Mouse (Mus musculus): ENCODE data around the gene Rai1. TPM values are rescaled to one million over a fixed set of nuclear protein-coding genes. Genes with fewer than 3 reads are reported as not detected.

Rai1 gene
- total and polyA plus RNA-seq, 2 experiments from 2014 or later: 24.9 to 70.0 TPM

DNA sequence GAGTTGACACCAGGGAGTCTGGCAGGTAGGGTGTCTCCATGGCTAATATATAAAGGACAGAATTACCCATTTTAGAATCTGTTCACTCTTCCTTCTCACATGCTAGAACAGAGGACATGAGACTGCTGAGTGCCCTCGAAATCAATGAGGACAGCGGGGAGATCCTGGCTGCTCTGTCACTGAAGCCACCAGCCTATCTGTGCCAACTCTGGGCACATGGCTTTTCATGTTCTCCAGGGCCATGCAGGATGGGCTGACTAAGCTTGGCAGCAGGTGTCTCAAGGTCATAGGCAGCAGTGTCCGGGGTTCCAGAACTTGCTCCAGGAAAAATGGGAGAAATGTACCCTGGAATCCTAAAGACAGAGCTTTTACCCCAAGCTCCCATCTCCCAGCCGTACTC, 37.2 kb upstream of the Rai1 start:
- no peak overlapping the region for H3K4me2 ChIP-seq (ENCODE audit: low read depth, low read length)
- ATAC-seq (no peak), DNase-seq (ENCODE audit: low spot score) (no peak)
- H3K4me1 ChIP-seq (ENCODE audit: insufficient read depth, low read length): no peaks in the 10 kb centered on the region
- H3K4me3 ChIP-seq (ENCODE audit: low read length): no peak overlapping the region
- TF ChIP-seq CTCF (IDR thresholded peaks at IDR 0.05; ENCODE audit: low read depth): no peak
- no peak overlapping the region for H3K9ac ChIP-seq (replicated peaks; ENCODE audit: low read length)
- H3K27me3 ChIP-seq (ENCODE audit: insufficient read depth, low read length): no peaks in the 10 kb centered on the region
- 88% methylated on average over 4 of the region's 4 CpGs for WGBS
- H3K36me3 ChIP-seq (ENCODE audit: insufficient read depth, low read length): no peaks in the 10 kb centered on the region
- no peak overlapping the region for H3K27ac ChIP-seq
- no peaks in the 10 kb centered on the region for H3K9me3 ChIP-seq (ENCODE audit: low read length)

DNA sequence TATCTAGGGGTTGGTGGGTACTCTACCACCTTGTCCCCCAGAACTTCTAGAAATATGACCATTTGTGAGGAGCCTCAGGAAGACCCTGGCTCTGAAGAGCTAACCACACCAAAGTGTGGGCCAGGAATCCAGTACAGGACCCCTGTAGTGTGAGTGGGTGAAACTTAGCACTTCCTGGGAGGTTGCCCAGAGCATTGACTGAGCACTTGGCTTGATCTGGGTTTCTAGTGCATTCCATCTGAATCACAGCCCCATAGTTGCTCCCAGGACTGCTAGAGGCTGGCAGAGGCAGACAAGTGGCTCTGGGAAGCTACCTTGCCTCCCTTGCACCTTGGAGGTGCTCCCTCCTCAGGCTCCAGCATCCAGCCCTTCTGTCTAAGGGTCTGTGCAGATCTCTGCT, 36.2 kb upstream of the Rai1 start:
- Histone ChIP-seq H3K27ac (no peak overlapping the region), H3K9me3 (ENCODE audit: low read length) (no peaks in the 10 kb centered on the region), H3K36me3 (ENCODE audit: insufficient read depth, low read length) (no peaks in the 10 kb centered on the region), H3K9ac (replicated peaks; ENCODE audit: low read length) (no peak overlapping the region), H3K4me2 (ENCODE audit: low read depth, low read length) (no peak overlapping the region), H3K4me3 (ENCODE audit: low read length) (no peak overlapping the region), H3K27me3 (ENCODE audit: insufficient read depth, low read length) (no peaks in the 10 kb centered on the region), H3K4me1 (ENCODE audit: insufficient read depth, low read length) (no peaks in the 10 kb centered on the region)
- no peak for TF ChIP-seq CTCF (IDR thresholded peaks at IDR 0.05; ENCODE audit: low read depth)
- no peak for DNase-seq (ENCODE audit: low spot score)
- ATAC-seq: no peak

DNA sequence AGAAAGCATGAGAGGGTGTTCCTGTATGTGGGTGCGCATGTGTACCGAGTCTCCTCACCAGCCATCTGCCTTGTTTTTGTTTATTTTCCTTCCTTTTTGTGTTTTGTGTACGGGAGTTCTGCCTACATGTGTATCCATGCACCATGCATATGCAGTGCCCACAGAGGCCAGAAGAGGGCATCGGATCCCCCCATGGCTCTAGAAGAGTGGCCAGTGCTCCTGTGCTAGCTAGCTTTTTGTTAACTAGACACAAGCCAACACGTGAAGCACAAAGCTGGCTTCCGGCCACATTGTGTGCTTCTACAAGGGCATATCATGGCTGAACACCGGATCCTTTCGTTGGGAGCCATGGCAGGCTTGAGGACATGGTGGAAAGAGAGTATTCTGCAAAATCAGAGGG, 34.2 kb upstream of the Rai1 start:
- WGBS: 28% methylated on average over 8 of the region's 8 CpGs
- peak; percentile 88 for TF ChIP-seq CTCF (IDR thresholded peaks at IDR 0.05; ENCODE audit: low read depth)
- Histone ChIP-seq H3K4me2 (ENCODE audit: low read depth, low read length) (no peak overlapping the region), H3K9ac (replicated peaks; ENCODE audit: low read length) (no peak overlapping the region), H3K9me3 (ENCODE audit: low read length) (no peaks in the 10 kb centered on the region), H3K36me3 (ENCODE audit: insufficient read depth, low read length) (no peaks in the 10 kb centered on the region), H3K27me3 (ENCODE audit: insufficient read depth, low read length) (no peaks in the 10 kb centered on the region), H3K27ac (no peak overlapping the region), H3K4me1 (ENCODE audit: insufficient read depth, low read length) (no peaks in the 10 kb centered on the region), H3K4me3 (ENCODE audit: low read length) (no peak overlapping the region)
- DNase-seq (ENCODE audit: low spot score) (peak; percentile 80), ATAC-seq (peak; percentile 70; the same call in 1 of the 2 replicates)

DNA sequence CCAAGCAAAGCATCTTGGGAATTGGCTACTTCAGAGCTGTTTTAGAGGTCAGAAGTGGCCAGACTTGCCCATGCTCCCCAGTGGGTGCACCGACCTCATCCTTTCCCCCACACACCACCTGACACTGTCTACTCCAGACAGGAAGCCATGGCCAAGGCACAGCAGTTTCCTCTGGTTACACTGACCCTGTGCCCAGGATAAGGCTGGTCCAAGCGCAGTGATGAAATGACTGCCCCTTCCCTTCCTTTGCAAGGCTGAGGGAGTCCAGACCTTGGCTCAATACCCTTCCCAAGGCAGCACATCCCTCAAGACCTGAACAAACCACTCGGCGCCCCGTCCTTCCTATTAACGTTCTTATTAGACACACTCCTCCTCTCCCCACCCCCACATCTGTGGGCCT, 33.6 kb upstream of the Rai1 start:
- DNase-seq (ENCODE audit: low spot score) (no peak), ATAC-seq (no peak; the same call in 1 of the 2 replicates)
- Histone ChIP-seq H3K36me3 (ENCODE audit: insufficient read depth, low read length) (no peaks in the 10 kb centered on the region), H3K4me3 (ENCODE audit: low read length) (no peak overlapping the region), H3K27ac (no peak overlapping the region), H3K27me3 (ENCODE audit: insufficient read depth, low read length) (no peaks in the 10 kb centered on the region), H3K4me2 (ENCODE audit: low read depth, low read length) (no peak overlapping the region), H3K9ac (replicated peaks; ENCODE audit: low read length) (no peak overlapping the region), H3K4me1 (ENCODE audit: insufficient read depth, low read length) (no peaks in the 10 kb centered on the region), H3K9me3 (ENCODE audit: low read length) (no peaks in the 10 kb centered on the region)
- 87% methylated on average over 6 of the region's 6 CpGs for WGBS
- no peak for TF ChIP-seq CTCF (IDR thresholded peaks at IDR 0.05; ENCODE audit: low read depth)

DNA sequence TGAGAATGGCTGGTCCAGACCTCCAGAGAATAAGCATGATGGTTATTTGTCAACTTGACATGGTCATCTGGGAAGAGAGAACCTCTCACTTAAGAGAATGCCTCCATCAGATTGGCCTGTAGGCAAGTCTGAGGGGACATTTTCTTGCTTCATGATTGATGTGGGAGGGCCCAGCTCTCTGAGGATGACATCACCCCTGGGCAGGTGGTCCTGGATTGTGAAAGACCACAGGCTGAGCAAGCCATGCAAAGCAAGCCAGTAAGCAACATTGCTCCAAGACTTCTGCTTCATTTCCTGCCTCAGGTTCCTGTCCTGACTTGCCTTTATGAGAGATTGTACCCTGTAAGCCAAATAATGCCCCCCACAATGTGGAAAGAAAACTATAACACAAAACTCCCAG, 31.7 kb upstream of the Rai1 start:
- H3K27ac ChIP-seq: no peak overlapping the region
- H3K27me3 ChIP-seq (ENCODE audit: insufficient read depth, low read length): no peaks in the 10 kb centered on the region
- no peak overlapping the region for H3K9ac ChIP-seq (replicated peaks; ENCODE audit: low read length)
- ATAC-seq (no peak), DNase-seq (ENCODE audit: low spot score) (no peak)
- no peak overlapping the region for H3K4me3 ChIP-seq (ENCODE audit: low read length)
- no peaks in the 10 kb centered on the region for H3K36me3 ChIP-seq (ENCODE audit: insufficient read depth, low read length)
- H3K4me1 ChIP-seq (ENCODE audit: insufficient read depth, low read length): no peaks in the 10 kb centered on the region
- no peak overlapping the region for H3K4me2 ChIP-seq (ENCODE audit: low read depth, low read length)
- H3K9me3 ChIP-seq (ENCODE audit: low read length): no peaks in the 10 kb centered on the region
- no peak for TF ChIP-seq CTCF (IDR thresholded peaks at IDR 0.05; ENCODE audit: low read depth)

DNA sequence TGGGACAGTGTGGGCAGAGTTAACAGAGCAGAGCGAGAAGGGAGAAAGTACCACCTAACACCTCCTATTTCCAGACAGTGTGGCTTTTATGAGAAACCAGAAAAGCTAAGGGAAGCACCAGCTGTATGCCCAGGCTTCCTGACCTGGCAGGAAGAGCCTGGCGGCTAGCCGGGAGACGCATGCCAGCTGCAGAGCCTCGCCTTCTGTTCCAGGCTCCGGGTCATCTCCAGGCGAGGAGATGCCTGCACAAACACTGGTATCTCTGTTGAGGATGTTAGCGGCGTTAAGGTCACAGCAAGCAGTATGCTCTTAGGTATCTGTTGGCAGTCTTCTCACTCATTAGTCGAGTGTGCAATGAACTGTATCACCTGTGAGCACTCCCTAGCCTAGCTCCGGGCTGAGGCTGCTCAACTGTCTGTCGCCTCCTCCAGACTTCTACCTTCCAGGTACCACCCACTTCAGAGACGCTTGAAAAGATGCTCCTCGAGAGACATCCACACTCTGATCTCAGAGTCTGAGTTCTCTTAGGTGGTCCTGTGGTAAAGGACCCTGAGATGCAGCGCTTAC, 30.8 kb upstream of the Rai1 start:
- no peaks in the 10 kb centered on the region for H3K27me3 ChIP-seq (ENCODE audit: insufficient read depth, low read length)
- H3K27ac ChIP-seq: no peak overlapping the region
- no peak overlapping the region for H3K4me3 ChIP-seq (ENCODE audit: low read length)
- H3K9ac ChIP-seq (replicated peaks; ENCODE audit: low read length): no peak overlapping the region
- TF ChIP-seq CTCF (IDR thresholded peaks at IDR 0.05; ENCODE audit: low read depth): no peak
- no peaks in the 10 kb centered on the region for H3K4me1 ChIP-seq (ENCODE audit: insufficient read depth, low read length)
- DNase-seq (ENCODE audit: low spot score) (peak; percentile 61), ATAC-seq (peak; percentile 25; the same call in 1 of the 2 replicates)
- H3K36me3 ChIP-seq (ENCODE audit: insufficient read depth, low read length): no peaks in the 10 kb centered on the region
- H3K4me2 ChIP-seq (ENCODE audit: low read depth, low read length): no peak overlapping the region
- 57% methylated on average over 15 of the region's 15 CpGs for WGBS
- no peaks in the 10 kb centered on the region for H3K9me3 ChIP-seq (ENCODE audit: low read length)

DNA sequence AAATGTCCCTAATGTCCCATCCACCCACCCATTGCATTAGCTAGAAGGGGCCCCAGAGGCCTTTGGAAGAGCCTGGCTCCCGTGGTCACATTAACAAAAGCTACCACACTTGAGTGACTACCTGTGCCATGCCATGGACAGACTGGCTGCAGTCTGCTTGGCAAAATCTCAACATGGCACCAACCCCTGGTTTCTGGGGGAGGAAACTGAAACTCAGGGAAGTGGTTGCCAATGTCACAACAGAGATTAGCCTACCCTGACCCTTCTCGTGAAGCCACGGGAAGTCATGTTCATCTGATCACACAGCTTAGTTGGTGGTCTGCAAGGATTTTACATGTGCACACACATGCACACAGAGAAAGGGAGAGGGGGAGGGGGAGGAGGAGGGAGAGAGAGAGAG, 28.6 kb upstream of the Rai1 start:
- ATAC-seq (no peak), DNase-seq (ENCODE audit: low spot score) (no peak)
- Histone ChIP-seq H3K9me3 (ENCODE audit: low read length) (no peaks in the 10 kb centered on the region), H3K4me2 (ENCODE audit: low read depth, low read length) (no peak overlapping the region), H3K4me1 (ENCODE audit: insufficient read depth, low read length) (no peaks in the 10 kb centered on the region), H3K36me3 (ENCODE audit: insufficient read depth, low read length) (no peaks in the 10 kb centered on the region), H3K27me3 (ENCODE audit: insufficient read depth, low read length) (no peaks in the 10 kb centered on the region), H3K4me3 (ENCODE audit: low read length) (no peak overlapping the region), H3K9ac (replicated peaks; ENCODE audit: low read length) (no peak overlapping the region), H3K27ac (no peak overlapping the region)
- TF ChIP-seq CTCF (IDR thresholded peaks at IDR 0.05; ENCODE audit: low read depth): no peak
- WGBS: 56% methylated on average over 3 of the region's 3 CpGs
